Mouse (Mus musculus) kidney, adult 2 months (tissue): ENCODE measurements around the gene Plcg1.

Source experiments
- CTCF ChIP-seq: fragments of 200-500 bp; conservative IDR thresholded peaks from 2 replicates; pipeline ENCODE4 v1.5.1; 2011; ENCODE audit warnings: low read depth, mild to moderate bottlenecking, control low read depth, low read length, moderate library complexity, mixed read lengths; ENCODE audit not compliant: insufficient read depth, insufficient read length
- POLR2A ChIP-seq: fragments of 200-500 bp; IDR thresholded peaks from one replicate; pipeline ENCODE4 v1.6.1; 2011; ENCODE audit warnings: low read depth, low read length, control low read depth

DNA sequence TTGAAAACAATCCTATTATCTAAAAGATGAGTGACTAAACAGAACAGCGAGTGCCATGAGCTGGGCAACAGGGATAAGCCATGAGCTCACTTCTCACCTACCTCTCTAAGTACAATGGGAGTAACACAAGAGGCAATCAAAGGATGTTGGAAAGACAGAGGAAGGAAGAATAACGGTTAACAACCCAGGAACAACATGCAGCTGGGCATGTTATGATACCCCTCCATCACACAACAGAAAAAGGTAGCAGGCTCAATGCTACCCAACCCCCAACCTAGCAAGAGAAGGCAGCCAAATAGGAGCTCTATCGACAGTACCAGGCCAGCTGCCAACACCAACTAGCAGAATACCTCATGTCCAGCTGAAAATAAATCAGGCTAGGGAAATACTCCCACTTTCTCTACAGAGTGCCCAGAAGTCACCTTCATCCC lies 75.0 kb downstream of the Plcg1 start:
- TF ChIP-seq CTCF (no peak), POLR2A (no peak)
